Mouse (Mus musculus) liver, embryonic 14.5 days (tissue): Measurements from ENCODE around the gene Nt5c2. TPM values are rescaled to one million over a fixed set of nuclear protein-coding genes. Genes with fewer than 3 reads are reported as not detected.

Experiments
- ATAC-seq: fragments of 200-750 bp; cut with Nextera tagmentation; 2 replicates; pipeline ENCODE4 v1.8.0; 2017; ENCODE audit warnings: moderate number of reproducible peaks, mild to moderate bottlenecking, moderate library complexity; ENCODE audit not compliant: insufficient read depth
- DNase-seq, 3 experiments: peaks; one replicate each; pipeline ENCODE4 v3.0.0-alpha.2; 2012 to 2013; ENCODE audit warnings: low read depth in 3 of 3, low spot score in 3 of 3
- H3K27ac ChIP-seq: fragments of 300-500 bp; sonication (generic); 2 replicates; pipeline ENCODE4 v1.5.1; 2014; ENCODE audit warnings: moderate library complexity, mild to moderate bottlenecking, control low read depth, inconsistent platforms
- H3K27me3 ChIP-seq: fragments of 300-500 bp; sonication (generic); 2 replicates; pipeline ENCODE4 v1.6.1; 2014; ENCODE audit warnings: mild to moderate bottlenecking, low read length, moderate library complexity; ENCODE audit not compliant: control insufficient read depth, insufficient read depth
- H3K36me3 ChIP-seq: fragments of 300-500 bp; sonication (generic); replicated peaks from 2 replicates; pipeline ENCODE4 v1.6.1; 2014; ENCODE audit warnings: low read depth; ENCODE audit not compliant: control insufficient read depth, insufficient read depth
- H3K4me1 ChIP-seq, 2 experiments: fragments of 200-500 bp in 1 of 2; fragments of 300-500 bp in 1 of 2; sonication (generic) in 1 of 2; replicated peaks; 2 replicates each; pipeline ENCODE4 v1.6.1; 2012 to 2014; ENCODE audit warnings: antibody characterized with exemption in 1 of 2, inconsistent platforms in 1 of 2, low read length in 1 of 2; ENCODE audit not compliant: control insufficient read depth in 2 of 2, insufficient read depth in 2 of 2
- H3K4me2 ChIP-seq: fragments of 300-500 bp; sonication (generic); 2 replicates; pipeline ENCODE4 v1.6.1; 2014; ENCODE audit warnings: low read depth, mild to moderate bottlenecking, control low read depth, moderate library complexity
- H3K4me3 ChIP-seq, 2 experiments: fragments of 200-500 bp in 1 of 2; fragments of 300-500 bp in 1 of 2; sonication (generic) in 1 of 2; 2 replicates each; pipeline ENCODE4 v1.5.1; 2012 to 2014; ENCODE audit warnings: low read depth in 2 of 2, low read length in 2 of 2, mild to moderate bottlenecking in 2 of 2, control low read depth in 1 of 2, inconsistent platforms in 1 of 2, moderate library complexity in 1 of 2; ENCODE audit not compliant: insufficient read depth in 1 of 2
- H3K9ac ChIP-seq: fragments of 300-500 bp; sonication (generic); replicated peaks from 2 replicates; pipeline ENCODE4 v1.6.1; 2014; ENCODE audit warnings: mild to moderate bottlenecking, control low read depth, moderate library complexity
- H3K9me3 ChIP-seq: fragments of 300-500 bp; sonication (generic); 2 replicates; pipeline ENCODE4 v1.6.1; 2016; ENCODE audit warnings: low read length, mixed read lengths; ENCODE audit not compliant: control insufficient read depth
- CTCF ChIP-seq: IDR thresholded peaks from 2 replicates; pipeline ENCODE4 v1.5.1; 2016; ENCODE audit warnings: antibody characterized with exemption, low read depth, control low read depth
- EP300 ChIP-seq: IDR thresholded peaks from 2 replicates; pipeline ENCODE4 v1.6.1; 2016; ENCODE audit warnings: antibody characterized with exemption, low read depth
- WGBS: fragments of 180-500 bp; shearing (Covaris S2); extraction: QIAGEN DNeasy Blood & Tissue Kit; methylation state at CpG from one replicate; pipeline ENCODE4 v1.1.7; 2014; ENCODE audit not compliant: insufficient replicate concordance; 5-methylcytosine and 5-hydroxymethylcytosine counted together
- polyA plus RNA-seq, 2 experiments: library from polyadenylated mRNA; depleted of rRNA in 1 of 2; stranded (reverse) in 1 of 2; unstranded in 1 of 2; fragments of >200 nt; fragmentation: Nextera tagmentation in 1 of 2; extraction: Ambion mirVana in 1 of 2; gene quantifications; 2 replicates each; pipeline versions ENCODE4 v1.2.1 to v1.2.3; 2012 to 2014

Nt5c2 gene
- polyA plus RNA-seq, 2 experiments = 14.9 to 45.0 TPM

DNA sequence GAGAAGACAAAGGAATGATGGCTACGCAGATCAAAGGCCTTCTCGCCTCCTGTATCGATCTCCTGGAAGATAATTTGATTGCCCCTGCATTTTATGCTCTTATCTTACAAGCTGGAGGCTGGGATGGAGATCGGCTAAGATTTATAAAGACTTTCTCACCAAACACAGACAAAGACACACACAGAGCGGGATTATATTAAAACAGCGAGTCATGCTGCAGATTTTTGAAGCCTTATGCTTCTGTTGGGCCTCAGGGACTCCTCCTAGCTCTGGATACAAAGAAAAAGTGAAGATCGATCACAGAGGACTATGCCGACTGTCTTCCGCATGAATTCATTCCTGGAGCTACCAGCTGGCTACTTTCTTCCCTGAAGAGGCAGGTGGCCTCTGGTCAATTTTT is 14.8 kb upstream of the Nt5c2 start:
- Histone ChIP-seq H3K27ac (no peak overlapping the region), H3K4me2 (no peak overlapping the region), H3K9ac (no peak overlapping the region), H3K27me3 (no peaks in the 10 kb centered on the region), H3K4me1 (no peaks in the 10 kb centered on the region), H3K4me3 (no peak overlapping the region), H3K36me3 (peaks cover 8% of the 10 kb centered on the region), H3K9me3 (no peaks in the 10 kb centered on the region)
- no peak for TF ChIP-seq CTCF
- no peak for DNase-seq
- no peak for ATAC-seq
- WGBS = 81% methylated on average over 9 of the region's 9 CpGs

DNA sequence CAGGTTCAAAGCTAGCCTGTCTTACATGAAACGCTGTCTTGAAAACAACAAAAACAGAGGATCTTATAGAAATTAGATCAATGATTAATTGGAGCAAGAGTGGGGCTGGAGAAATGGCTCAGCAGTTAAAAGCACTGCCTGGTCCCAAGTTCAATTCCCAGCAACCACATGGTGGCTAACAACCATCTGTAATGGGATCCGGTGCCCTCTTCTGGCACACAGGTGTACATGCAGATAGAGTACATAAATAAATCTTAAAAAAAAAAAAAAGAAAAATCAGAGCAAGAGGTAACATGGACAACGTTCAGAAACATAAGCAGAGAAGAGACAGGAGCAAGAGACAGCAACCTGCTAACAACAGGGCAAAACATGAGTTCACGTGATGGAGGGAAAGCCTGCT is 11.6 kb upstream of the Nt5c2 start:
- H3K9me3 ChIP-seq = no peaks in the 10 kb centered on the region
- no peaks in the 10 kb centered on the region for H3K36me3 ChIP-seq
- no peak overlapping the region for H3K4me2 ChIP-seq
- H3K4me3 ChIP-seq = no peak overlapping the region
- WGBS = 73% methylated on average over 4 of the region's 4 CpGs
- peaks cover 0 to 2% of the 10 kb centered on the region in 2 experiments; a peak in 1 of 4 replicates for H3K4me1 ChIP-seq
- no peak overlapping the region for H3K9ac ChIP-seq
- no peak overlapping the region for H3K27ac ChIP-seq
- DNase-seq = no peak
- ATAC-seq = no peak
- no peaks in the 10 kb centered on the region for H3K27me3 ChIP-seq
- TF ChIP-seq EP300 = no peak
- peak; percentile 26; the same call in 1 of the 2 replicates for TF ChIP-seq CTCF

DNA sequence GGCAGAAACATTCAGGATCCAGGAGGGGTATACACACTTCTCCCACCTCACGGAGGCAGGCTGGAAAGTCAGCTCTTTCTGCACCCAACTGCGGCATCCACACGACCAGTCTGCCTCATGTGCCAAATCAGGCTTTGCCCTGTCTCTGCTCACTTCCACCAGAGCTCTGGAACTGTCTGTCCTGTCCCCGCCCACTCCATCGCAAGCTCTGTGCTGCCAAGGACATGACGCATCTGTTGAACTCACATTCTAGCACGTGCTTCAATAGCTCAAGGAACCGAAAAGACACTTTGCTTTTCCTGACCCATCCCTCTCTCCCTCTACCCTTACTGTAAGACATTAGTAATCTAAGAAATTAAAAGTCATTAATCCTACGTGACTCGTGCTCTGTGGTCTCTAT is 10.0 kb upstream of the Nt5c2 start:
- no peak for ATAC-seq
- WGBS = 68% methylated on average over 10 of the region's 10 CpGs
- DNase-seq = no peak

DNA sequence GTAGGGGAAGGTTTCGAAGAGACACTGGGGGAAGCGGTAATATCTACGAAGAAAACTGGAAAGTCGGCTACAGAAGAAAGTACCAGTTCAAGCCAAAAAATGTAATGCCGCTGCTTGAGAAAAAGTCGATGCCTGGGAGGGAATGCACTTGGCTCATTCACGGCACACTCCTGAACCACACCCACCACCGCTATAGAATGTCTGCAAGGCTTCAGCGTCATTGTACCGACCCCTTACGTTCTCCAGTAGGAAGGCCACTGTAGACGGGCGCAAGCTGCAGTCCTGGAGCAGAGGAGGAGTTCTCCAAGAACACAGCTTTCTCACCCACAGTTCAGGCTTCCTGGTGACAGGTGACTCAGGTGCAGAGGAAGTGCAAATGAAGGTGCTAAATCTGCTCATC is 8.6 kb upstream of the Nt5c2 start:
- Histone ChIP-seq H3K36me3 (no peaks in the 10 kb centered on the region), H3K9ac (no peak overlapping the region), H3K27me3 (peaks cover 3% of the 10 kb centered on the region), H3K9me3 (no peaks in the 10 kb centered on the region), H3K4me3 (no peak overlapping the region), H3K4me2 (no peak overlapping the region), H3K4me1 (peaks cover 0 to 2% of the 10 kb centered on the region in 2 experiments; a peak in 1 of 4 replicates), H3K27ac (no peak overlapping the region)
- no peak for ATAC-seq
- DNase-seq = no peak
- WGBS = 70% methylated on average over 13 of the region's 13 CpGs
- no peak for TF ChIP-seq EP300

More for the DNA sequence above, 10.0 kb upstream of the Nt5c2 start:
- Histone ChIP-seq H3K4me1 (peaks cover 0 to 2% of the 10 kb centered on the region in 2 experiments; a peak in 1 of 4 replicates), H3K27ac (no peak overlapping the region), H3K9me3 (no peaks in the 10 kb centered on the region), H3K9ac (no peak overlapping the region), H3K4me3 (no peak overlapping the region), H3K4me2 (no peak overlapping the region), H3K27me3 (no peaks in the 10 kb centered on the region), H3K36me3 (no peaks in the 10 kb centered on the region)
- TF ChIP-seq EP300 (no peak), CTCF (no peak)

DNA sequence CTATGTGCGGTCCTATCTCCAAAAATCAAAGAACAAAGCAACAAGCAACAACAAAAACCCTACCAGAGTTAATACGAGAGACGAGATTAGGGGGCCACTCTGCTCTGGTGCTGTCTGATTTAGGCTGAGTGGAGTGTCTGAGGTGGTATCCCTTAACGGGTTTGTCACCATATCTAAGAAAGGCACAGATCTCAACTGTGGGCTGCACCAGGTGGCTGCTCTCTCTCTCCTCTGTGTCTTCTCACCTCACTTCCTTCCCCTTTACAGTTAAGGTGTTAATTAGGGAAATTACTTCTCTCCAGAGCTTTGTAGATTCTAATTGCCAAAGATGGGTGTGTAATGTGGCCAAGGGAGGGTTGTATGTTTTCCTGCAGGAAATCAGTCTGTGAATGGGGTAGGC is 7.8 kb upstream of the Nt5c2 start:
- no peaks in the 10 kb centered on the region for H3K9me3 ChIP-seq
- peaks cover 0 to 2% of the 10 kb centered on the region in 2 experiments; a peak in 1 of 4 replicates for H3K4me1 ChIP-seq
- 45% methylated on average over 4 of the region's 4 CpGs for WGBS
- no peak overlapping the region for H3K4me2 ChIP-seq
- H3K27me3 ChIP-seq = peaks cover 8% of the 10 kb centered on the region
- no peak overlapping the region for H3K27ac ChIP-seq
- no peak overlapping the region for H3K4me3 ChIP-seq
- no peak overlapping the region for H3K9ac ChIP-seq
- DNase-seq (no peak), ATAC-seq (no peak)
- no peaks in the 10 kb centered on the region for H3K36me3 ChIP-seq
- TF ChIP-seq EP300 = no peak
